Mouse (Mus musculus): ENCODE data around the gene Srarp. TPM values are rescaled to one million over a fixed set of nuclear protein-coding genes. Genes with fewer than 3 reads are reported as not detected.

Gene Srarp
- polyA plus RNA-seq, 1 experiment from 2014 or later: not detected

- Histone ChIP-seq H3K4me2 (no peak overlapping the region), H3K27ac (no peak overlapping the region), H3K36me3 (no peaks in the 10 kb centered on the region), H3K9me3 (no peaks in the 10 kb centered on the region), H3K4me1 (replicated peaks) (peaks cover 27% of the 10 kb centered on the region), H3K27me3 (peaks cover 60% of the 10 kb centered on the region), H3K4me3 (replicated peaks) (no peak overlapping the region), H3K9ac (replicated peaks) (no peak overlapping the region)
- WGBS: 84% methylated on average over 5 of the region's 5 CpGs
- ATAC-seq (ENCODE audit: insufficient number of reproducible peaks, insufficient read depth, low FRiP score, low TSS enrichment, low read depth): no peak
Observed at GRCm38 (mm10) chr4:141423288-141423687, 12.6 kb downstream of the Srarp start.

GRCm38 (mm10) chr4:141422841-141423240 lies 13.1 kb downstream of the Srarp start:
- no peak overlapping the region for H3K9ac ChIP-seq (replicated peaks)
- H3K4me3 ChIP-seq (replicated peaks): no peak overlapping the region
- H3K27ac ChIP-seq: no peak overlapping the region
- H3K27me3 ChIP-seq: peaks cover 60% of the 10 kb centered on the region
- H3K36me3 ChIP-seq: no peaks in the 10 kb centered on the region
- WGBS: 87% methylated on average over 5 of the region's 5 CpGs
- peaks cover 27% of the 10 kb centered on the region for H3K4me1 ChIP-seq (replicated peaks)
- no peak overlapping the region for H3K4me2 ChIP-seq
- ATAC-seq (ENCODE audit: insufficient number of reproducible peaks, insufficient read depth, low FRiP score, low TSS enrichment, low read depth): no peak
- H3K9me3 ChIP-seq: no peaks in the 10 kb centered on the region

- no peak for ATAC-seq (ENCODE audit: insufficient number of reproducible peaks, insufficient read depth, low FRiP score, low TSS enrichment, low read depth)
- H3K4me3 ChIP-seq (replicated peaks): no peak overlapping the region
- WGBS: 53% methylated on average over 14 of the region's 14 CpGs
- H3K4me2 ChIP-seq: no peak overlapping the region
- H3K27me3 ChIP-seq: peaks cover 50% of the 10 kb centered on the region
- H3K9me3 ChIP-seq: no peaks in the 10 kb centered on the region
- peaks cover 27% of the 10 kb centered on the region for H3K4me1 ChIP-seq (replicated peaks)
- no peak overlapping the region for H3K9ac ChIP-seq (replicated peaks)
- no peak overlapping the region for H3K27ac ChIP-seq
- no peaks in the 10 kb centered on the region for H3K36me3 ChIP-seq
Observed at GRCm38 (mm10) chr4:141421423-141421822, 14.5 kb downstream of the Srarp start.

- Histone ChIP-seq H3K4me3 (replicated peaks) (no peak overlapping the region), H3K9me3 (no peaks in the 10 kb centered on the region), H3K36me3 (no peaks in the 10 kb centered on the region), H3K27ac (no peak overlapping the region), H3K9ac (replicated peaks) (no peak overlapping the region), H3K4me1 (replicated peaks) (peaks cover 22% of the 10 kb centered on the region), H3K4me2 (no peak overlapping the region), H3K27me3 (peaks cover 44% of the 10 kb centered on the region)
- WGBS: 45% methylated on average over 9 of the region's 9 CpGs
- ATAC-seq (ENCODE audit: insufficient number of reproducible peaks, insufficient read depth, low FRiP score, low TSS enrichment, low read depth): no peak
Observed at GRCm38 (mm10) chr4:141420886-141421285, 15.0 kb downstream of the Srarp start.

- ATAC-seq (ENCODE audit: insufficient number of reproducible peaks, insufficient read depth, low FRiP score, low TSS enrichment, low read depth): no peak
- Histone ChIP-seq H3K9me3 (no peaks in the 10 kb centered on the region), H3K4me1 (replicated peaks) (peaks cover 17% of the 10 kb centered on the region), H3K9ac (replicated peaks) (peak within 1 kb of the TSS; percentile 34; the same call in 1 of the 2 replicates), H3K36me3 (no peaks in the 10 kb centered on the region), H3K4me3 (replicated peaks) (no peak within 1 kb of the TSS), H3K4me2 (no peak within 1 kb of the TSS), H3K27me3 (peaks cover 39% of the 10 kb centered on the region), H3K27ac (0 out of 2 replicates have a peak within 1 kb of the TSS, but pooled peaks have one; percentile 12)
- 44% methylated on average over 9 of the region's 9 CpGs for WGBS
Observed at GRCm38 (mm10) chr4:141420192-141420829, 15.6 kb downstream of the Srarp start, which contains the start of gene Hspb7. Gene Hspb7 (plus strand): TSS chr4:141420779.

GRCm38 (mm10) chr4:141419398-141420191 lies 16.3 kb downstream of the Srarp start:
- Histone ChIP-seq H3K9ac (replicated peaks) (peak overlapping the region; percentile 34; the same call in 1 of the 2 replicates), H3K4me3 (replicated peaks) (no peak overlapping the region), H3K27ac (0 out of 2 replicates have a peak overlapping the region, but pooled peaks have one; percentile 12), H3K4me2 (no peak overlapping the region), H3K27me3 (peaks cover 31% of the 10 kb centered on the region), H3K9me3 (no peaks in the 10 kb centered on the region), H3K36me3 (no peaks in the 10 kb centered on the region), H3K4me1 (replicated peaks) (peaks cover 12% of the 10 kb centered on the region)
- no peak for ATAC-seq (ENCODE audit: insufficient number of reproducible peaks, insufficient read depth, low FRiP score, low TSS enrichment, low read depth)
- WGBS: 57% methylated on average over 27 of the region's 27 CpGs

- H3K36me3 ChIP-seq: no peaks in the 10 kb centered on the region
- no peaks in the 10 kb centered on the region for H3K9me3 ChIP-seq
- H3K4me2 ChIP-seq: no peak within 1 kb of the TSS
- 64% methylated on average over 7 of the region's 7 CpGs for WGBS
- peaks cover 14% of the 10 kb centered on the region for H3K27me3 ChIP-seq
- no peak within 1 kb of the TSS for H3K4me3 ChIP-seq (replicated peaks)
- H3K27ac ChIP-seq: no peak within 1 kb of the TSS
- H3K9ac ChIP-seq (replicated peaks): no peak within 1 kb of the TSS
- no peak for ATAC-seq (ENCODE audit: insufficient number of reproducible peaks, insufficient read depth, low FRiP score, low TSS enrichment, low read depth)
- peaks cover 12% of the 10 kb centered on the region for H3K4me1 ChIP-seq (replicated peaks)
Observed at GRCm38 (mm10) chr4:141415924-141416323, 20.0 kb downstream of the Srarp start, which contains the start of gene Clcnkb. Gene Clcnkb (minus strand): TSS chr4:141416014.

- no peak overlapping the region for H3K9ac ChIP-seq (replicated peaks)
- no peaks in the 10 kb centered on the region for H3K36me3 ChIP-seq
- no peak overlapping the region for H3K4me2 ChIP-seq
- no peaks in the 10 kb centered on the region for H3K9me3 ChIP-seq
- H3K27ac ChIP-seq: no peak overlapping the region
- WGBS: 16% methylated on average over 22 of the region's 22 CpGs
- no peaks in the 10 kb centered on the region for H3K4me1 ChIP-seq (replicated peaks)
- ATAC-seq (ENCODE audit: insufficient number of reproducible peaks, insufficient read depth, low FRiP score, low TSS enrichment, low read depth): no peak
- peaks cover 31% of the 10 kb centered on the region for H3K27me3 ChIP-seq
- no peak overlapping the region for H3K4me3 ChIP-seq (replicated peaks)
Observed at GRCm38 (mm10) chr4:141411430-141411992, 24.4 kb downstream of the Srarp start.

GRCm38 (mm10) chr4:141408577-141408976 lies 27.3 kb downstream of the Srarp start:
- Histone ChIP-seq H3K36me3 (no peaks in the 10 kb centered on the region), H3K4me1 (replicated peaks) (no peaks in the 10 kb centered on the region; the same call in none of the 2 replicates), H3K9me3 (no peaks in the 10 kb centered on the region), H3K27ac (no peak overlapping the region), H3K4me2 (no peak overlapping the region), H3K4me3 (replicated peaks) (no peak overlapping the region), H3K27me3 (peaks cover 53% of the 10 kb centered on the region), H3K9ac (replicated peaks) (no peak overlapping the region)
- 92% methylated on average over 3 of the region's 3 CpGs for WGBS
- ATAC-seq (ENCODE audit: insufficient number of reproducible peaks, insufficient read depth, low FRiP score, low TSS enrichment, low read depth): no peak

- peaks cover 48% of the 10 kb centered on the region for H3K27me3 ChIP-seq
- no peak overlapping the region for H3K9ac ChIP-seq (replicated peaks)
- H3K36me3 ChIP-seq: no peaks in the 10 kb centered on the region
- 40% methylated on average over 14 of the region's 14 CpGs for WGBS
- H3K4me2 ChIP-seq: no peak overlapping the region
- no peaks in the 10 kb centered on the region; the same call in none of the 2 replicates for H3K4me1 ChIP-seq (replicated peaks)
- no peak overlapping the region for H3K4me3 ChIP-seq (replicated peaks)
- H3K9me3 ChIP-seq: no peaks in the 10 kb centered on the region
- no peak overlapping the region for H3K27ac ChIP-seq
- no peak for ATAC-seq (ENCODE audit: insufficient number of reproducible peaks, insufficient read depth, low FRiP score, low TSS enrichment, low read depth)
Observed at GRCm38 (mm10) chr4:141406516-141407299, 29.2 kb downstream of the Srarp start.

GRCm38 (mm10) chr4:141405314-141405622 lies 30.6 kb downstream of the Srarp start:
- ATAC-seq (ENCODE audit: insufficient number of reproducible peaks, insufficient read depth, low FRiP score, low TSS enrichment, low read depth): no peak
- Histone ChIP-seq H3K4me1 (replicated peaks) (no peaks in the 10 kb centered on the region; the same call in none of the 2 replicates), H3K4me2 (no peak overlapping the region), H3K27me3 (peaks cover 37% of the 10 kb centered on the region; the same call in 1 of the 2 replicates), H3K4me3 (replicated peaks) (no peak overlapping the region), H3K9me3 (no peaks in the 10 kb centered on the region), H3K36me3 (no peaks in the 10 kb centered on the region), H3K9ac (replicated peaks) (no peak overlapping the region), H3K27ac (no peak overlapping the region)
- 75% methylated on average over 3 of the region's 3 CpGs for WGBS
